Mouse (Mus musculus) lung, postnatal 10 days (tissue): Measurements from ENCODE around the gene Armc2.

Source experiments
- DNase-seq: peaks from one replicate; pipeline ENCODE4 v3.0.0; 2021

Gene Armc2

GRCm38 (mm10) chr10:42010761-42011435, 7.3 kb downstream of the Armc2 start:
- no peak for DNase-seq

GRCm38 (mm10) chr10:42005259-42005658, 13.0 kb downstream of the Armc2 start:
- DNase-seq = no peak

- DNase-seq = no peak
These were observed 13.6 kb downstream of the Armc2 start for GRCm38 (mm10) chr10:42004690-42005089.

GRCm38 (mm10) chr10:42004056-42004455, 14.2 kb downstream of the Armc2 start:
- DNase-seq = no peak

GRCm38 (mm10) chr10:42003576-42003975, 14.7 kb downstream of the Armc2 start:
- DNase-seq = no peak

GRCm38 (mm10) chr10:42002436-42002835, 15.8 kb downstream of the Armc2 start:
- no peak for DNase-seq

GRCm38 (mm10) chr10:42001260-42001659, 17.0 kb downstream of the Armc2 start:
- DNase-seq = no peak

- peak; percentile 85 for DNase-seq
These were observed 20.5 kb downstream of the Armc2 start for GRCm38 (mm10) chr10:41997691-41998178.

- no peak for DNase-seq
These were observed 22.1 kb downstream of the Armc2 start for GRCm38 (mm10) chr10:41996157-41996556.

GRCm38 (mm10) chr10:41995051-41995450, 23.2 kb downstream of the Armc2 start:
- DNase-seq = no peak

GRCm38 (mm10) chr10:41994578-41994977, 23.7 kb downstream of the Armc2 start:
- no peak for DNase-seq

GRCm38 (mm10) chr10:41992059-41992440, 26.2 kb downstream of the Armc2 start:
- peak; percentile 50 for DNase-seq

- DNase-seq = peak; percentile 71
These were observed 26.7 kb downstream of the Armc2 start for GRCm38 (mm10) chr10:41991364-41992058.

- peak; percentile 32 for DNase-seq
These were observed 27.3 kb downstream of the Armc2 start for GRCm38 (mm10) chr10:41990896-41991295.

- DNase-seq = no peak
These were observed 29.3 kb downstream of the Armc2 start for GRCm38 (mm10) chr10:41988930-41989329.

- no peak for DNase-seq
These were observed 32.1 kb downstream of the Armc2 start for GRCm38 (mm10) chr10:41986126-41986525.

GRCm38 (mm10) chr10:41984221-41984620, 34.0 kb downstream of the Armc2 start:
- DNase-seq = no peak

- peak; percentile 27 for DNase-seq
These were observed 35.4 kb downstream of the Armc2 start for GRCm38 (mm10) chr10:41982821-41983220.

GRCm38 (mm10) chr10:41980772-41981383, 37.4 kb downstream of the Armc2 start:
- peak; percentile 87 for DNase-seq

- no peak for DNase-seq
These were observed 39.6 kb downstream of the Armc2 start for GRCm38 (mm10) chr10:41978403-41979234.

GRCm38 (mm10) chr10:41972676-41973075, 45.6 kb downstream of the Armc2 start:
- DNase-seq = no peak

GRCm38 (mm10) chr10:41967915-41968635, 50.2 kb downstream of the Armc2 start:
- no peak for DNase-seq
